Mouse (Mus musculus): ENCODE measurements around the gene 1810010D01Rik.

- TF ChIP-seq CTCF (IDR thresholded peaks at IDR 0.05; ENCODE audit: low read depth) (no peak), EP300 (IDR thresholded peaks at IDR 0.05; ENCODE audit: low read depth) (no peak)
Measured at GRCm38 (mm10) chr7:145208006-145208405, at the start of gene 1810010D01Rik.
